Mouse (Mus musculus): Measurements from ENCODE around the gene Ankrd9.

Ankrd9 gene

GRCm38 (mm10) chr12:110953900-110954299, 24.9 kb downstream of the Ankrd9 start:
- DNase-seq = no peak

GRCm38 (mm10) chr12:110953443-110953842, 25.4 kb downstream of the Ankrd9 start:
- DNase-seq = peak in 1 of 2 experiments; percentile 33

GRCm38 (mm10) chr12:110952628-110953385, 26.0 kb downstream of the Ankrd9 start:
- DNase-seq = peak; percentile 55 to 72

- DNase-seq = no peak
These were observed 27.6 kb downstream of the Ankrd9 start for GRCm38 (mm10) chr12:110951236-110951635.

GRCm38 (mm10) chr12:110950151-110950550, 28.7 kb downstream of the Ankrd9 start:
- DNase-seq = no peak

- DNase-seq = peak; percentile 61 to 73
These were observed 29.4 kb downstream of the Ankrd9 start for GRCm38 (mm10) chr12:110949410-110949809.

GRCm38 (mm10) chr12:110948910-110949201, 30.0 kb downstream of the Ankrd9 start:
- DNase-seq = no peak

GRCm38 (mm10) chr12:110948082-110948909, 30.5 kb downstream of the Ankrd9 start:
- no peak for DNase-seq

- no peak for DNase-seq
These were observed 32.6 kb downstream of the Ankrd9 start for GRCm38 (mm10) chr12:110946216-110946615.

- peak; percentile 33 to 43 for DNase-seq
These were observed 38.0 kb downstream of the Ankrd9 start for GRCm38 (mm10) chr12:110940869-110941268.

- no peak for DNase-seq
These were observed 39.5 kb downstream of the Ankrd9 start for GRCm38 (mm10) chr12:110939385-110939784.

GRCm38 (mm10) chr12:110937496-110937895, 41.3 kb downstream of the Ankrd9 start:
- peak in 1 of 2 experiments; percentile 44 for DNase-seq

GRCm38 (mm10) chr12:110935983-110936620, 42.7 kb downstream of the Ankrd9 start:
- DNase-seq = peak; percentile 92 to 94

- no peak for DNase-seq
These were observed 46.0 kb downstream of the Ankrd9 start for GRCm38 (mm10) chr12:110932820-110933219.
